In genomic region chr11:75947223-75947622, GRCm38 (mm10) we compare ENCODE assay signal across 14 mouse cellular contexts. TPM values are rescaled to one million over a fixed set of nuclear protein-coding genes. Genes with fewer than 3 reads are reported as not detected.
DNase-seq lines count a peak whose midpoint lies in the region; ATAC-seq and TF ChIP-seq lines count a peak whose summit lies in the region.
"Had no signal": no experiment of that assay in that cellular context is flagged by ENCODE, and none has a peak within 500 bp of the region (broad histone marks: within the 10 kb centered on the region; RNA-seq: fewer than 3 reads in every experiment).

No protein-coding gene starts in this region.

- no peaks in the 10 kb centered on the region for H3K9me3 ChIP-seq in heart, embryonic 15.5 days (replicated peaks)
- peaks cover 2% of the 10 kb centered on the region; the same call in 1 of the 2 replicates for H3K9me3 ChIP-seq in liver, postnatal 0 days (ENCODE audit: low read length)
- H3K9me3 ChIP-seq in hindbrain, embryonic 16.5 days (ENCODE audit: control insufficient read depth, low read length): no peaks in the 10 kb centered on the region
- peaks cover 6% of the 10 kb centered on the region; the same call in 1 of the 2 replicates for H3K9me3 ChIP-seq in limb, embryonic 12.5 days
- H3K9me3 ChIP-seq: liver, embryonic 15.5 days had no signal

- H3K4me1 ChIP-seq in heart, embryonic 15.5 days (replicated peaks): peaks cover 29% of the 10 kb centered on the region
- no peaks in the 10 kb centered on the region for H3K4me1 ChIP-seq in liver, postnatal 0 days (ENCODE audit: insufficient read depth)
- peaks cover 11% of the 10 kb centered on the region for H3K4me1 ChIP-seq in hindbrain, embryonic 16.5 days (ENCODE audit: control insufficient read depth, insufficient read depth, low read depth, low read length)
- peaks cover 27% of the 10 kb centered on the region for H3K4me1 ChIP-seq in limb, embryonic 12.5 days (replicated peaks)
- H3K4me1 ChIP-seq: liver, embryonic 15.5 days had no signal

- H3K27ac ChIP-seq in heart, embryonic 15.5 days: peak overlapping the region; percentile 69
- H3K27ac ChIP-seq in liver, postnatal 0 days (ENCODE audit: low read depth): no peak overlapping the region
- no peak overlapping the region for H3K27ac ChIP-seq in hindbrain, embryonic 16.5 days (ENCODE audit: low read depth, low read length)
- H3K27ac ChIP-seq in limb, embryonic 12.5 days: peak overlapping the region; percentile 13; the same call in 1 of the 2 replicates
- H3K27ac ChIP-seq: liver, embryonic 15.5 days had no signal

- H3K9ac ChIP-seq in heart, embryonic 15.5 days: no peak overlapping the region
- no peak overlapping the region for H3K9ac ChIP-seq in liver, postnatal 0 days (replicated peaks)
- peak overlapping the region; percentile 5; the same call in 1 of the 2 replicates for H3K9ac ChIP-seq in hindbrain, embryonic 16.5 days (ENCODE audit: low read depth, low read length)
- no peak overlapping the region for H3K9ac ChIP-seq in limb, embryonic 12.5 days (replicated peaks)
- H3K9ac ChIP-seq: liver, embryonic 15.5 days had no signal

- WGBS in heart, embryonic 15.5 days: 42% methylated on average over 5 of the region's 5 CpGs
- WGBS in liver, postnatal 0 days (ENCODE audit: insufficient replicate concordance): 61% methylated on average over 5 of the region's 5 CpGs
- WGBS in hindbrain, embryonic 16.5 days: 40% methylated on average over 5 of the region's 5 CpGs
- WGBS in limb, embryonic 12.5 days: 27% methylated on average over 5 of the region's 5 CpGs

- no peak for ATAC-seq in heart, embryonic 15.5 days (replicated peaks; ENCODE audit: insufficient number of reproducible peaks, insufficient read depth, low FRiP score, low read depth)
- no peak for ATAC-seq in liver, postnatal 0 days
- no peak for ATAC-seq in hindbrain, embryonic 16.5 days
- ATAC-seq in limb, embryonic 12.5 days (ENCODE audit: insufficient number of reproducible peaks, insufficient read depth, low FRiP score, low TSS enrichment, low read depth): no peak
- ATAC-seq: Patski had no signal

- H3K27me3 ChIP-seq in heart, embryonic 15.5 days: no peaks in the 10 kb centered on the region
- no peaks in the 10 kb centered on the region for H3K27me3 ChIP-seq in liver, postnatal 0 days (ENCODE audit: insufficient read depth, low read length)
- H3K27me3 ChIP-seq in hindbrain, embryonic 16.5 days (replicated peaks; ENCODE audit: control insufficient read depth, insufficient read depth, low read length): no peaks in the 10 kb centered on the region
- H3K27me3 ChIP-seq in limb, embryonic 12.5 days: no peaks in the 10 kb centered on the region
- H3K27me3 ChIP-seq: Patski had no signal

- no peak for TF ChIP-seq EP300 in liver, postnatal 0 days (IDR thresholded peaks at IDR 0.05; ENCODE audit: low read depth)

- no peak overlapping the region for H3K4me2 ChIP-seq in heart, embryonic 15.5 days
- H3K4me2 ChIP-seq in liver, postnatal 0 days (ENCODE audit: low read depth, low read length): no peak overlapping the region
- H3K4me2 ChIP-seq in hindbrain, embryonic 16.5 days (ENCODE audit: low read length): no peak overlapping the region
- no peak overlapping the region for H3K4me2 ChIP-seq in limb, embryonic 12.5 days
- H3K4me2 ChIP-seq: liver, embryonic 15.5 days had no signal

- H3K36me3 ChIP-seq in heart, embryonic 15.5 days: no peaks in the 10 kb centered on the region
- no peaks in the 10 kb centered on the region for H3K36me3 ChIP-seq in liver, postnatal 0 days (replicated peaks; ENCODE audit: insufficient read depth, low read length)
- no peaks in the 10 kb centered on the region for H3K36me3 ChIP-seq in hindbrain, embryonic 16.5 days (ENCODE audit: control insufficient read depth, insufficient read depth, low read length)
- no peaks in the 10 kb centered on the region for H3K36me3 ChIP-seq in limb, embryonic 12.5 days
- H3K36me3 ChIP-seq: liver, embryonic 15.5 days had no signal

- DNase-seq in heart, postnatal 36 days: no peak
- DNase-seq in liver, postnatal 0 days: peak; percentile 6
- DNase-seq in liver: no peak
- no peak for DNase-seq in lung, postnatal 36 days
- DNase-seq: cerebellum, adult 18-20 months; layer of hippocampus, adult 9-11 months; thymus, postnatal 4 days had no signal

- no peak for TF ChIP-seq CTCF in liver, postnatal 0 days (IDR thresholded peaks at IDR 0.05; ENCODE audit: low read depth)

- no peak overlapping the region for H3K4me3 ChIP-seq in heart, embryonic 15.5 days
- H3K4me3 ChIP-seq in liver, postnatal 0 days (ENCODE audit: low read depth, low read length): no peak overlapping the region
- H3K4me3 ChIP-seq in hindbrain, embryonic 16.5 days (ENCODE audit: low read length): no peak overlapping the region
- no peak overlapping the region for H3K4me3 ChIP-seq in limb, embryonic 12.5 days (replicated peaks)
- H3K4me3 ChIP-seq: liver, embryonic 15.5 days had no signal

- intact Hi-C loops in heart, postnatal 36 days (cut with DNase I): no loop called here

RNA-seq across cellular contexts. Expression of gene Rph3al, which starts 9.0 kb away (rescaled TPM):
- polyA plus RNA-seq in heart, embryonic 15.5 days (2015; fragmentation: Nextera tagmentation; extraction: Ambion mirVana): 5.1 and 5.2 TPM in 2 replicates
- 10 to 100 TPM in 1 of 2 experiments, 1 to 10 TPM in 1; 8.9 to 12.8 TPM for total RNA-seq in heart, postnatal 36 days (2021)
- 0.83 and 0.86 TPM in 2 replicates for polyA plus RNA-seq in liver, postnatal 0 days (2015; fragmentation: Nextera tagmentation; extraction: Ambion mirVana)
- polyA plus RNA-seq in hindbrain, embryonic 16.5 days (2015; fragmentation: Nextera tagmentation; extraction: Ambion mirVana): 3.1 and 3.4 TPM in 2 replicates
- 2.3 and 3.0 TPM in 2 replicates for polyA plus RNA-seq in limb, embryonic 12.5 days (2016; fragmentation: Nextera tagmentation; extraction: Ambion mirVana)

RNA-seq across cellular contexts. Expression of gene 1700016K19Rik, which starts 52.5 kb away (rescaled TPM):
- 0.18 and 0.56 TPM in 2 replicates for polyA plus RNA-seq in heart, embryonic 15.5 days (2015; fragmentation: Nextera tagmentation; extraction: Ambion mirVana)
- total RNA-seq in heart, postnatal 36 days (2021): not detected
- polyA plus RNA-seq in liver, postnatal 0 days (2015; fragmentation: Nextera tagmentation; extraction: Ambion mirVana): not detected in 2 replicates
- polyA plus RNA-seq in hindbrain, embryonic 16.5 days (2015; fragmentation: Nextera tagmentation; extraction: Ambion mirVana): 5.0 and 5.2 TPM in 2 replicates
- polyA plus RNA-seq in limb, embryonic 12.5 days (2016; fragmentation: Nextera tagmentation; extraction: Ambion mirVana): 0.23 and 0.70 TPM in 2 replicates
- total RNA-seq: megakaryocyte, adult 5-6 weeks had no signal
- polyA plus RNA-seq: liver, embryonic 15.5 days; neural tube, embryonic 11.5 days had no signal

Comparison
In these comparisons a context has a peak if more than half of its experiments do, and no peak if none do; other contexts are left out.
1. H3K27ac ChIP-seq: peak in heart, embryonic 15.5 days (single experiment) and limb, embryonic 12.5 days (single experiment); none in liver, postnatal 0 days (single experiment) and hindbrain, embryonic 16.5 days (single experiment).